Mouse (Mus musculus) testis, adult 2 months (tissue): Measurements from ENCODE around the gene Pp2d1. TPM values are rescaled to one million over a fixed set of nuclear protein-coding genes. Genes with fewer than 3 reads are reported as not detected.

Source experiments
- H3K27ac ChIP-seq: fragments of 200-500 bp; 2 replicates; pipeline ENCODE4 v1.5.1; 2012; ENCODE audit warnings: low read depth, low read length; ENCODE audit not compliant: control insufficient read depth, insufficient read depth
- H3K27me3 ChIP-seq: fragments of 200-500 bp; 2 replicates; pipeline ENCODE4 v1.6.1; 2012; ENCODE audit warnings: mild to moderate bottlenecking, low read length, moderate library complexity; ENCODE audit not compliant: control insufficient read depth, insufficient read depth
- H3K36me3 ChIP-seq: fragments of 200-500 bp; 2 replicates; pipeline ENCODE4 v1.6.1; 2012; ENCODE audit warnings: mild to moderate bottlenecking, low read length; ENCODE audit not compliant: control insufficient read depth, insufficient read depth
- H3K4me1 ChIP-seq: fragments of 200-500 bp; 2 replicates; pipeline ENCODE4 v1.6.1; 2012; ENCODE audit warnings: low read length; ENCODE audit not compliant: control insufficient read depth, insufficient read depth
- H3K4me3 ChIP-seq: fragments of 200-500 bp; 2 replicates; pipeline ENCODE4 v1.5.1; 2012; ENCODE audit warnings: low read depth, mild to moderate bottlenecking, low read length, moderate library complexity, mixed read lengths; ENCODE audit not compliant: control insufficient read depth
- CTCF ChIP-seq: fragments of 200-500 bp; IDR thresholded peaks from 2 replicates; pipeline ENCODE4 v1.5.1; 2012; ENCODE audit warnings: low read depth, mild to moderate bottlenecking, inconsistent platforms, low read length, moderate library complexity; ENCODE audit not compliant: control insufficient read depth, insufficient read depth, insufficient replicate concordance
- POLR2A ChIP-seq: fragments of 200-500 bp; IDR thresholded peaks from 2 replicates; pipeline ENCODE4 v1.6.1; 2012; ENCODE audit warnings: low read depth, mild to moderate bottlenecking, inconsistent platforms, low read length, moderate library complexity; ENCODE audit not compliant: control insufficient read depth
- polyA plus RNA-seq: library from polyadenylated mRNA; depleted of rRNA; stranded (reverse); fragments of >200 nt; gene quantifications from 2 replicates; pipeline ENCODE4 v1.2.3, GENCODE M21; 2012; rRNA removed

Gene Pp2d1
- polyA plus RNA-seq, 1 experiment, result 22.1 TPM

DNA sequence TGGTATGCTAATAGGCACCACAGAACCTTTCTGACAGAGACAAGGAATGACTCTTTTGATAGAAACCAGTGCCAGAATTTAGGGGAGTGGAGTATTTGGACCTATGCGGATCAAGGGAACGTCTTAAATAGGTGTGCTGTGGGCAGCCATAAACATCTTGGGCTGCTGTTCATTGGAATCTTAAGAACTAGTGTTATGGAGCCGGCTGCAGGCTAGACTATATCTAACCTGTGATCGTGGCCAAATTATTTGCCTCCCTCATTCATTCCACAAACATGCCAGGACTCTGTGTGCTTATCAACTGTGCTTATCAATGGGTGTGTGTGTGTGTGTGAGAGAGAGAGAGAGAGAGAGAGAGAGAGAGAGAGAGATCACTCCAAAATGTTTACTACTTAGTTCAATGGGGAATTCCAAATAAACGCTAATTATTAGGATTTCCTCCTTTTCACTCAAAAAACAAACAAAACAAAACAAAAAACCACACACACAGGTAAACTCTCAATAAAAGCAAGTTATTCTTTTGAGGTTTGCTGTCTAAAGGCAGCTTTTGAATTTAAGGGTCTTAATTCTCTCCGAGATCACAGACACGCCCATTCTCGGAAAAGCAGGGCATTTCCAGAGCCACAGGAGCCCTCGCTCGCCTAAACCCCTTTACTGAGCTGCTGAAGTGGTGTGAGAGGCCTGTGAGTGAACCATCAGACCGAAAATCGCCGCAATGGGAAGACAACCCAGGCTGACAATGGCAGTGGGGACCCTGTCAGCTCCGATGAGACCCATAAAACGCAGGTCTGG is 61.0 kb downstream of the Pp2d1 start:
- peaks cover 3% of the 10 kb centered on the region; the same call in 1 of the 2 replicates for H3K4me1 ChIP-seq
- H3K36me3 ChIP-seq, result no peaks in the 10 kb centered on the region
- peak overlapping the region; percentile 91 for H3K4me3 ChIP-seq
- H3K27ac ChIP-seq, result peak overlapping the region; percentile 100
- TF ChIP-seq POLR2A, result no peak
- no peak for TF ChIP-seq CTCF
- no peaks in the 10 kb centered on the region for H3K27me3 ChIP-seq

DNA sequence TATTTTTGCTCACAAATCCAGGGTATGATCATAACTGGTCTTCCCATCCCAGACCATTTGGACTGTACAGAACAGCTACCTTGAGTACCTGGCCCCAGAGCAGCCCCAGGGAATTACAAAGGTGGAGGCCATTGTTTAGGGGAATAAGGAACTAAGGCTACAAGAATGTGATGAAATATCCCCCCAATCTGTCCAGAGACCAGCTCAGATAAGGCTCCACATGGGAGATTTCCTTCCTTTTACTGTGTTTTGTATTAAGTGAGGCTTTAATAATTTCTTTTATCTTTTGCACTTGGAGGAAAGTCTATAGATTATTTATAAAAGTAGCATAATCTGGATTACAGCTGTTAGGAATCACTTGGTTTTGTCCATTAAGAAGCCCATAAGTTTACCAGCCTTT is 70.6 kb downstream of the Pp2d1 start:
- Histone ChIP-seq H3K4me3 (no peak overlapping the region), H3K27ac (no peak overlapping the region), H3K27me3 (no peaks in the 10 kb centered on the region), H3K4me1 (peaks cover 12% of the 10 kb centered on the region), H3K36me3 (no peaks in the 10 kb centered on the region)
- TF ChIP-seq POLR2A (no peak), CTCF (no peak)

- Histone ChIP-seq H3K27ac (no peak overlapping the region), H3K27me3 (no peaks in the 10 kb centered on the region), H3K36me3 (no peaks in the 10 kb centered on the region), H3K4me3 (no peak overlapping the region; the same call in 1 of the 2 replicates), H3K4me1 (peaks cover 21% of the 10 kb centered on the region)
- TF ChIP-seq CTCF (peak; percentile 34; the same call in 1 of the 2 replicates), POLR2A (no peak)
These were observed 73.7 kb downstream of the Pp2d1 start for GRCm38 (mm10) chr17:53465569-53465968.

- Histone ChIP-seq H3K27ac (peak overlapping the region; percentile 57), H3K36me3 (no peaks in the 10 kb centered on the region), H3K4me3 (peak overlapping the region; percentile 95), H3K4me1 (peaks cover 21% of the 10 kb centered on the region), H3K27me3 (no peaks in the 10 kb centered on the region)
- TF ChIP-seq CTCF, result no peak
- TF ChIP-seq POLR2A, result no peak
These were observed 75.8 kb downstream of the Pp2d1 start for GRCm38 (mm10) chr17:53463496-53463840.

DNA sequence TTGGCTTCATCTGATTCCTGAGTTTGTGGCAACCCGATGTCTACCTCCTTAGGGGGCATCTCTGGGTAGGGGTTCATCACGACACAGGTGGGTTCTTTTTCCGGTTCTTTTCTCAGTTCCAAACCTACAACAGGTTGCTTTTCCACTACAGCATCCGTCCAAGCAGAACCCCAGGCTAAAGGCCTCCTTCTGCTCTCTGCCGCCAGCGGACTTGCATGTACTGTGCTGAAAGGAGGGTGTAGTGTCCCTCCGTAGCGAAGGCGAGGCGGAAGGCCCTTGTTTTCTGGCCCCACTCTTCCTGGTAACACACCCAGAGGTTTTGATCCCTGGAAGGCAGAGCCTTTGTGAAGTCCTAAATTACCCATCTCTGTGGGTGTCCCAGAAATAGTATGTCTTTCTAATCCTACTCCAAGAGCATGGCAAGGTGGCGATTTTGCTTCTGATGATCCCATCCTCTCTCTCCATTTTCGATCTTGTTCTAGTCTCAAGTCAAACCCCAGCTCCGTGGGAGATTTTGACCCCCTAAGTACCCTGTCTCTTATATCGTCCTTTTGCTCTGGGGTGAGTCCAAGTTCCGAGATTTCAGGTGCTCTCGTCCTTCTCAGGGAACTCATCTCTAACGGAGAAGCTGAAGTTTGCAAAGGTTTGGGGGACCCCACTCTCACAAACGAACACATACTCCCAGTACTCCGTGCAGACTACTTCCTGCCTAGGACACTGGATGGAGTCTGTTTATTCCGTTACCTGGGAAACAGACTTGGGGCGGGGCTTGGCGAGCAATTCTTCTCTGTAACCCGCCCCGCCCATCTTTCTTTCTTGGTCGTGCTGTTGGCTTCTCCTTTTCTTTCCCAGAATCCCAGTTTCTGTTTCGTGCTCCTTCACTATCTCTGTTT is 76.4 kb downstream of the Pp2d1 start, which contains the start of gene Efhb:
TSS of gene Efhb (minus strand) at position 719 of the 893 bp plus-strand sequence.
- Histone ChIP-seq H3K4me1 (peaks cover 21% of the 10 kb centered on the region), H3K27ac (peak within 1 kb of the TSS; percentile 61), H3K36me3 (no peaks in the 10 kb centered on the region), H3K4me3 (peak within 1 kb of the TSS; percentile 95), H3K27me3 (no peaks in the 10 kb centered on the region)
- TF ChIP-seq CTCF (no peak), POLR2A (peak; percentile 26; the same call in 1 of the 2 replicates)

Other genes starting within 250 kb of the Pp2d1 start
- gene Efhb, start 76.1 kb downstream of the Pp2d1 start, polyA plus RNA-seq, result 22.5 and 22.8 TPM in 2 replicates
- 4.5 and 5.4 TPM in 2 replicates for gene Rab5a, start 60.2 kb downstream of the Pp2d1 start, polyA plus RNA-seq
- 10.2 and 14.6 TPM in 2 replicates for gene Kat2b, start 27.4 kb upstream of the Pp2d1 start, polyA plus RNA-seq
- 0.47 TPM in 2 replicates for gene Sgo1, start 149.9 kb upstream of the Pp2d1 start, polyA plus RNA-seq